Mouse (Mus musculus) limb, embryonic 15.5 days (tissue): ENCODE measurements around the gene Sh3bp5l. TPM values are rescaled to one million over a fixed set of nuclear protein-coding genes. Genes with fewer than 3 reads are reported as not detected.
"Not testable (repeated sequence)": the region's sequence is repeated elsewhere in the genome, so short reads cannot be mapped to it uniquely, and the experiment has no call there.

Experiments
- ATAC-seq: fragments of 200-750 bp; cut with Nextera tagmentation; 2 replicates; pipeline ENCODE4 v1.8.0; 2017; ENCODE audit warnings: low read depth, moderate TSS enrichment; ENCODE audit not compliant: insufficient number of reproducible peaks, low FRiP score, low TSS enrichment
- H3K27ac ChIP-seq: fragments of 300-500 bp; sonication (generic); 2 replicates; pipeline ENCODE4 v1.5.1; 2015; ENCODE audit warnings: moderate library complexity, mild to moderate bottlenecking, inconsistent platforms
- H3K27me3 ChIP-seq: fragments of 300-500 bp; sonication (generic); 2 replicates; pipeline ENCODE4 v1.6.1; 2015; ENCODE audit warnings: inconsistent platforms
- H3K36me3 ChIP-seq: fragments of 300-500 bp; sonication (generic); 2 replicates; pipeline ENCODE4 v1.6.1; 2015; ENCODE audit warnings: inconsistent platforms
- H3K4me1 ChIP-seq: fragments of 300-500 bp; sonication (generic); 2 replicates; pipeline ENCODE4 v1.6.1; 2015; ENCODE audit warnings: inconsistent platforms
- H3K4me2 ChIP-seq: fragments of 300-500 bp; sonication (generic); 2 replicates; pipeline ENCODE4 v1.6.1; 2015; ENCODE audit warnings: mild to moderate bottlenecking, inconsistent platforms
- H3K4me3 ChIP-seq: fragments of 300-500 bp; sonication (generic); 2 replicates; pipeline ENCODE4 v1.5.1; 2015; ENCODE audit warnings: mild to moderate bottlenecking, inconsistent platforms
- H3K9ac ChIP-seq: fragments of 300-500 bp; sonication (generic); 2 replicates; pipeline ENCODE4 v1.6.1; 2015; ENCODE audit warnings: inconsistent platforms
- H3K9me3 ChIP-seq: fragments of 300-500 bp; sonication (generic); 2 replicates; pipeline ENCODE4 v1.6.1; 2016; ENCODE audit warnings: inconsistent platforms
- WGBS: fragments of 180-500 bp; shearing (Covaris S2); methylation state at CpG from one replicate; pipeline ENCODE4 v1.1.7; 2015; 5-methylcytosine and 5-hydroxymethylcytosine counted together
- polyA plus RNA-seq: library from polyadenylated mRNA; unstranded; fragments of >200 nt; fragmentation: Nextera tagmentation; extraction: Ambion mirVana; gene quantifications from 2 replicates; pipeline ENCODE4 v1.2.1, GENCODE M21; 2015

Sh3bp5l gene
- polyA plus RNA-seq, 1 experiment from 2014 or later, result 36.8 TPM

- WGBS, result 74% methylated on average over 3 of the region's 3 CpGs
- Histone ChIP-seq H3K9me3 (no peaks in the 10 kb centered on the region), H3K4me1 (no peaks in the 10 kb centered on the region), H3K27ac (no peak overlapping the region), H3K4me2 (no peak overlapping the region), H3K27me3 (no peaks in the 10 kb centered on the region), H3K9ac (no peak overlapping the region), H3K4me3 (no peak overlapping the region), H3K36me3 (no peaks in the 10 kb centered on the region)
- ATAC-seq, result no peak
These were observed 24.4 kb downstream of the Sh3bp5l start for GRCm38 (mm10) chr11:58354927-58355326.

DNA sequence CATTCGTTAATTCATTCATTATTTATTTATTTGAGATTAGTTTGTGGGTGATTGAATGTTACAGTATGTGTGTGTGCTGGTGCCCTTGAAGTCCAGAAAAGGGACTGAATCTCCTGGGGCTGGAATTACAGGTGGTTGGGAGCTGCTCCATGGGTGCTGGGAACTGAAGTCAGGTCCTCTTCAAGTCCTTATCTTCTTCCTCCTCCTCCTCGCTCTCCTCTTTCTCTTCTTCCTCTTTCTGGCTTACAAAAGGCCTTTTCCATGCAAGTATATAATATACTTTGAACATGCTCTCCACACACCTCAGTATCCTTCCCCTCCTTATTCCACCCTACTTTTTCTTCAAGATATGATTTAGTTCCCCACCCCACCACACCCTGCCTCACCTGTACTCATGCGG is 26.5 kb downstream of the Sh3bp5l start:
- Histone ChIP-seq H3K4me2 (no peak overlapping the region), H3K9me3 (no peaks in the 10 kb centered on the region), H3K27me3 (no peaks in the 10 kb centered on the region), H3K36me3 (no peaks in the 10 kb centered on the region), H3K27ac (no peak overlapping the region), H3K4me3 (no peak overlapping the region), H3K4me1 (no peaks in the 10 kb centered on the region), H3K9ac (no peak overlapping the region)
- no peak for ATAC-seq
- WGBS, result 81% methylated on average over 3 of the region's 3 CpGs

DNA sequence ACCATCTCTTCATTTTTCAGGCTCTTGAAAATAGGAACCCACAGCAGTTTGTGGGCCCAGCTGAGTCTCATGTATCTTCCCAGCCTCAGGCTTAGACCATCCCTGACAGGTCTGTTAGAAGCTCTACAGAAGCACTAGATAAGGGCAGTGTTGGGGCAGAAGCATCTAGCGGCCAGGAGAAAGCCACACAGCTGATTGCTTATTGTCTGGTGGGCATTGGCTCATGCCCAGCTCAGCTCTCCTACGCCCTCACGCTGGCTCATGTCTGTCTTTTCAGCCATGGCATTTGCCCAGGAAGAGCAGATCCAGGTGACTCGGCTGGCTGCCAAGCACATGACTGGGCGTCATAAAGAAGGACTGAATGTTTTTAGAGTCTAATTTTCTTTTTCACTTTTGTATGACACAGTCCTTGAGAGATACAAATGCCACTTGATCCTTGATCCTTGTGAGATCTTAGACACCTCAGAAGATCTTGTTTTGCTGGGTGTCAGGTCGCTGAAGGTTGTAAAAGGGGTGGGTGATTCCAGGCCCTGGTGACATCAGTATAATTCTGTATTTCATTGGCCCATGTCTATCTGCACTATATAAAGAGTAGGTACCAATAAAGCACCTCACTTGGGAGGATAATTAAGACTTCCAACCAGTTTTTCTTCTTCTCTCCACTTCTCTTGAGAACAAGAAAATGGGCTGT is 27.5 kb downstream of the Sh3bp5l start:
- ATAC-seq, result no peak
- H3K27me3 ChIP-seq, result no peaks in the 10 kb centered on the region

GRCm38 (mm10) chr11:58362562-58362961 is 32.0 kb downstream of the Sh3bp5l start:
- WGBS, result no CpG with 5 or more reads among the region's 6 CpGs
- H3K36me3 ChIP-seq, H3K4me2 ChIP-seq, H3K27me3 ChIP-seq, H3K27ac ChIP-seq, H3K9ac ChIP-seq, H3K9me3 ChIP-seq, H3K4me3 ChIP-seq, ATAC-seq, H3K4me1 ChIP-seq: not testable (repeated sequence)

More for the DNA sequence above, 27.5 kb downstream of the Sh3bp5l start:
- Histone ChIP-seq H3K4me3 (no peak overlapping the region), H3K27ac (no peak overlapping the region), H3K4me1 (no peaks in the 10 kb centered on the region), H3K9ac (no peak overlapping the region), H3K36me3 (no peaks in the 10 kb centered on the region), H3K9me3 (no peaks in the 10 kb centered on the region), H3K4me2 (no peak overlapping the region)
- WGBS, result 76% methylated on average over 6 of the region's 6 CpGs

DNA sequence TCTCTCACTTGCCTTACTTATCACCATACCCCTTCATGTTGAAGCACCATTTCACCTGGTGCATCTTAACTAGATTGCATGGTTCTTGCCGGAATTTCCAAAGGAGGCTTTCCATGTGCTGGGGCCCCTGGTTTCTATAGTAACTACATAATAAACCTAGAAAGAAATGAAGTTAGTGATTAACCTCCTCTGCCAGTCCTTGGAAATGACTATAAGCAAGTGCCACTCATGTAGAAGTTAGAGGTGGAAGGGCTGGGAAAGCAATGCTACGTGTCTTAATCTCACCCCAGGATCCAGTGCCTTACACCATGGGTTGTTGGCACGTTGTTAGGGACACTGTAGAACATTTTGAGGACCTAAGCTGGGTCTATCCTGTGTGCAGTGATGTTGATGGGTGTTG is 33.9 kb downstream of the Sh3bp5l start:
- WGBS, result 69% methylated on average over 3 of the region's 3 CpGs
- H3K27ac ChIP-seq, result no peak overlapping the region
- no peaks in the 10 kb centered on the region for H3K4me1 ChIP-seq
- no peaks in the 10 kb centered on the region for H3K9me3 ChIP-seq
- no peak overlapping the region for H3K9ac ChIP-seq
- ATAC-seq, result no peak
- no peak overlapping the region for H3K4me3 ChIP-seq
- H3K36me3 ChIP-seq, result no peaks in the 10 kb centered on the region
- H3K4me2 ChIP-seq, result no peak overlapping the region
- no peaks in the 10 kb centered on the region for H3K27me3 ChIP-seq

DNA sequence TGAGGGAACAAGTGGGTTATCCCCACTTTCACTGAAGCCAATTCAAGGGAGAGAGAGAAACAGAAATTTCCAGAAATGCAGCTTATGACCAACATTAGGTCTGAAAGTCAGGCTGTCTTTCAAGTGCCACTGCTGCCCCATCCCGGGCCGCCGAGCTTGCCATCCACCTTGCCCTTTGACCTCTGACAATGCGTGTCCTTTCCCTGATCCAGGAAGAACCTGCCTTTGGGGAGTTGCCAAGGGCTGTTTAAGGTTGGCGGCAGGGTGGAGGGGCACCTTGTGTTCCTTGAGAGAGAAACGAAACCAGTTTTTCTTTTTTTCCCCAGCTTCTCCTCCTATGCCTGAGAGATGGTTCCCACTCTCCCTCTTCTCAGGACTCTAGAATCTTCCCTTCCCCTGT is 35.7 kb downstream of the Sh3bp5l start:
- not testable (repeated sequence) for H3K4me2 ChIP-seq, H3K4me1 ChIP-seq, H3K27ac ChIP-seq, H3K27me3 ChIP-seq, H3K4me3 ChIP-seq, H3K36me3 ChIP-seq, H3K9ac ChIP-seq, ATAC-seq, H3K9me3 ChIP-seq
- WGBS, result no CpG with 5 or more reads among the region's 6 CpGs

GRCm38 (mm10) chr11:58377273-58377672 is 46.7 kb downstream of the Sh3bp5l start:
- Histone ChIP-seq H3K27ac (no peak overlapping the region), H3K9ac (no peak overlapping the region), H3K27me3 (no peaks in the 10 kb centered on the region), H3K9me3 (no peaks in the 10 kb centered on the region), H3K4me2 (no peak overlapping the region), H3K4me1 (no peaks in the 10 kb centered on the region), H3K4me3 (no peak overlapping the region), H3K36me3 (no peaks in the 10 kb centered on the region)
- ATAC-seq, result no peak
- 68% methylated on average over 2 of the region's 2 CpGs for WGBS

- WGBS, result 66% methylated on average over 1 of the region's 1 CpGs
- H3K4me2 ChIP-seq, result no peak overlapping the region
- H3K9ac ChIP-seq, result no peak overlapping the region
- no peak overlapping the region for H3K27ac ChIP-seq
- H3K4me1 ChIP-seq, result no peaks in the 10 kb centered on the region
- no peaks in the 10 kb centered on the region for H3K9me3 ChIP-seq
- ATAC-seq, result no peak
- no peak overlapping the region for H3K4me3 ChIP-seq
- no peaks in the 10 kb centered on the region for H3K36me3 ChIP-seq
- no peaks in the 10 kb centered on the region for H3K27me3 ChIP-seq
These were observed 47.2 kb downstream of the Sh3bp5l start for GRCm38 (mm10) chr11:58377686-58378085.

- H3K9ac ChIP-seq, result no peak within 1 kb of the TSS
- ATAC-seq, result no peak
- 92% methylated on average over 3 of the region's 3 CpGs for WGBS
These were observed 48.3 kb downstream of the Sh3bp5l start, which contains the start of gene Lypd8 for GRCm38 (mm10) chr11:58378763-58379278. TSS of gene Lypd8 (plus strand) at chr11:58379043.

GRCm38 (mm10) chr11:58379516-58379915 is 49.0 kb downstream of the Sh3bp5l start:
- no peaks in the 10 kb centered on the region for H3K4me1 ChIP-seq
- H3K27me3 ChIP-seq, result no peaks in the 10 kb centered on the region
- no peaks in the 10 kb centered on the region for H3K36me3 ChIP-seq
- no peak for ATAC-seq
- H3K9ac ChIP-seq, result no peak overlapping the region
- no peak overlapping the region for H3K27ac ChIP-seq
- no peak overlapping the region for H3K4me3 ChIP-seq
- no peaks in the 10 kb centered on the region for H3K9me3 ChIP-seq
- WGBS, result 82% methylated on average over 1 of the region's 1 CpGs
- H3K4me2 ChIP-seq, result no peak overlapping the region

More at GRCm38 (mm10) chr11:58378763-58379278, 48.3 kb downstream of the Sh3bp5l start, which contains the start of gene Lypd8:
- Histone ChIP-seq H3K9me3 (no peaks in the 10 kb centered on the region), H3K36me3 (no peaks in the 10 kb centered on the region), H3K4me3 (no peak within 1 kb of the TSS), H3K27ac (no peak within 1 kb of the TSS), H3K4me1 (no peaks in the 10 kb centered on the region), H3K4me2 (no peak within 1 kb of the TSS), H3K27me3 (no peaks in the 10 kb centered on the region)

GRCm38 (mm10) chr11:58382471-58382870 is 51.9 kb downstream of the Sh3bp5l start:
- H3K27me3 ChIP-seq, result no peaks in the 10 kb centered on the region
- H3K9ac ChIP-seq, result no peak overlapping the region
- no peak for ATAC-seq
- 91% methylated on average over 6 of the region's 6 CpGs for WGBS
- no peaks in the 10 kb centered on the region for H3K36me3 ChIP-seq
- no peaks in the 10 kb centered on the region for H3K9me3 ChIP-seq
- H3K27ac ChIP-seq, result no peak overlapping the region
- H3K4me3 ChIP-seq, result no peak overlapping the region
- no peaks in the 10 kb centered on the region for H3K4me1 ChIP-seq
- no peak overlapping the region for H3K4me2 ChIP-seq
